Mouse (Mus musculus) liver, embryonic 11.5 days (tissue): ENCODE measurements around the gene Ankrd13d. TPM values are rescaled to one million over a fixed set of nuclear protein-coding genes. Genes with fewer than 3 reads are reported as not detected.
A peak's percentile ranks its signal among the peaks of the same experiment; 100 is the strongest.

Source experiments
- ATAC-seq: fragments of 200-750 bp; cut with Nextera tagmentation; replicated peaks from 2 replicates; pipeline ENCODE4 v1.8.0; 2017; ENCODE audit warnings: moderate number of reproducible peaks, mild to moderate bottlenecking, moderate TSS enrichment, moderate library complexity; ENCODE audit not compliant: low FRiP score
- DNase-seq: peaks from one replicate; pipeline ENCODE4 v3.0.0-alpha.2; 2017; ENCODE audit warnings: low spot score
- H3K27ac ChIP-seq: fragments of 300-500 bp; sonication (generic); 2 replicates; pipeline ENCODE4 v1.5.1; 2014; ENCODE audit warnings: mild to moderate bottlenecking, low read depth, low read length, control low read depth
- H3K27me3 ChIP-seq: fragments of 300-500 bp; sonication (generic); replicated peaks from 2 replicates; pipeline ENCODE4 v1.6.1; 2014; ENCODE audit warnings: low read length, mixed read lengths; ENCODE audit not compliant: control insufficient read depth, insufficient read depth
- H3K36me3 ChIP-seq: fragments of 300-500 bp; sonication (generic); 2 replicates; pipeline ENCODE4 v1.6.1; 2014; ENCODE audit warnings: mild to moderate bottlenecking, low read length, moderate library complexity, mixed read lengths; ENCODE audit not compliant: control insufficient read depth, insufficient read depth
- H3K4me1 ChIP-seq: fragments of 300-500 bp; sonication (generic); replicated peaks from 2 replicates; pipeline ENCODE4 v1.6.1; 2014; ENCODE audit warnings: low read length, mixed read lengths; ENCODE audit not compliant: control insufficient read depth, insufficient read depth
- H3K4me2 ChIP-seq: fragments of 300-500 bp; sonication (generic); 2 replicates; pipeline ENCODE4 v1.6.1; 2014; ENCODE audit warnings: mild to moderate bottlenecking, control low read depth, moderate library complexity
- H3K4me3 ChIP-seq: fragments of 300-500 bp; sonication (generic); 2 replicates; pipeline ENCODE4 v1.5.1; 2014; ENCODE audit warnings: low read depth, low read length, control low read depth
- H3K9ac ChIP-seq: fragments of 300-500 bp; sonication (generic); 2 replicates; pipeline ENCODE4 v1.6.1; 2014; ENCODE audit warnings: low read depth, low read length, control low read depth
- H3K9me3 ChIP-seq: fragments of 300-500 bp; sonication (generic); 2 replicates; pipeline ENCODE4 v1.6.1; 2016; ENCODE audit warnings: low read length, inconsistent platforms, mixed read lengths; ENCODE audit not compliant: control insufficient read depth
- WGBS: fragments of 180-500 bp; shearing (Covaris S2); extraction: QIAGEN DNeasy Blood & Tissue Kit; methylation state at CpG from one replicate; pipeline ENCODE4 v1.1.7; 2014; 5-methylcytosine and 5-hydroxymethylcytosine counted together
- polyA plus RNA-seq: library from polyadenylated mRNA; unstranded; fragments of >200 nt; fragmentation: Nextera tagmentation; extraction: Ambion mirVana; gene quantifications from 2 replicates; pipeline ENCODE4 v1.2.1, GENCODE M21; 2014

The Ankrd13d gene
- polyA plus RNA-seq, 1 experiment from 2014 or later, result 3.2 TPM

DNA sequence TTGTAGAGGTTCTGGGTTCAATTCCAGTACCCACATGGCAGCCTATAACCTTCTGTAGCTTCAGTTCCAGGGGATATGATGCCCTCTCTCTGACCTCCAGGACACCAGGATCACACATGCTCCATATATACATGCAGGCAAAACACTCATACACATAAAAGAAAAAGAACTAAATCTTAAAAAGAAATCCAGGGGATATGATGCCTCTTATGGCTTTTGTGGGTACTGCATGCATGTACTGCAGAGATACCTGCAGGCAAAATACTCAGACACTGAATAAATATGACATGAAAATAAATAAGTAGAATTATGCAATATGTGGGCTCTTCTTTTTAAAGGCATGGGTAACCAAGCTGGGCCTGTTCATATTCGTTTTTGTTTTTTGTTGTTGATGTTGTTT is 35.9 kb downstream of the Ankrd13d start:
- H3K9me3 ChIP-seq, result no peaks in the 10 kb centered on the region
- H3K27ac ChIP-seq, result no peak overlapping the region
- H3K9ac ChIP-seq, result no peak overlapping the region
- no peaks in the 10 kb centered on the region for H3K27me3 ChIP-seq
- H3K4me3 ChIP-seq, result no peak overlapping the region
- no peak for ATAC-seq
- no peak overlapping the region for H3K4me2 ChIP-seq
- 29% methylated on average over 1 of the region's 1 CpGs for WGBS
- H3K4me1 ChIP-seq, result no peaks in the 10 kb centered on the region
- DNase-seq, result no peak
- no peaks in the 10 kb centered on the region for H3K36me3 ChIP-seq

DNA sequence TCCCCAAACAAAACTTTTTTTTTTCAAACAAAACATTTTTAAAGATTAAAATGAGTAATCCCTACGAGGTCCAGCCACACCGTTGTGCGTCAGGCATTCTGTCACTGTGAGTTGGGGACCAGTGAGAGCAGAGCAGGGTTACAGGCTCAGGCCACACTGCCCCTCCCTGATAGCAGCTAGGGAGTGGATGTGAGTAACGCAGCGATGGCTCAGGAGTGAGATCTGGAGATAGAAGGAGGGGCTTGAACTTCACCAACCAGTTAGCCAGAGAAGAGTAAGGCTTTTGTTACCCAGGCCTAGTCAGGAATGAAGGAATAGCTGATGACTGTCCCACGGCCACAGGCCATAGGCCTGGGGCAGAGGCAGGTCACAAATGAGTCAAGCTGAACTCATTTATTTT is 38.2 kb downstream of the Ankrd13d start:
- Histone ChIP-seq H3K4me3 (no peak overlapping the region), H3K4me1 (no peaks in the 10 kb centered on the region), H3K27ac (no peak overlapping the region), H3K36me3 (no peaks in the 10 kb centered on the region), H3K27me3 (no peaks in the 10 kb centered on the region), H3K9ac (no peak overlapping the region), H3K4me2 (no peak overlapping the region), H3K9me3 (no peaks in the 10 kb centered on the region)
- ATAC-seq, result no peak
- DNase-seq, result no peak
- WGBS, result 77% methylated on average over 6 of the region's 6 CpGs

DNA sequence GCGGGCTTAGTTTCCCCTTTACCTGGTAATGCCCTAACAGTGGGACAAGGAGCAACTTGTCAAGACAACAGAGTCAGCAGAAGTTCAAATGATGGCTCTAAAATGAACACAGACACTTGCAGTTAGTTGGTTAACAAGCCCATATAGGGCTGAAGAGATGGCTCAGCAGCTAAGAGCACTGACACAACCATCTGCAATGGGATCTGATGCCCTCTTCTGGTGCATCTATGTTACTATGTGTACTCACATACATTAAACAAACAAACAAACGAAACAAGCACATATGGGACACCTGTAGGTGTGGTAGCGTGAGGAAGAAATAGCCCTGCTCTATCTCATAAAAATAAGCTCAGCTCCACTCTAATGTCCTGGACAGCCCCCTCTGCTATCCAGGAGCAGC is 40.5 kb downstream of the Ankrd13d start:
- Histone ChIP-seq H3K27ac (no peak overlapping the region), H3K27me3 (no peaks in the 10 kb centered on the region), H3K4me2 (no peak overlapping the region), H3K9me3 (no peaks in the 10 kb centered on the region), H3K9ac (no peak overlapping the region), H3K36me3 (no peaks in the 10 kb centered on the region), H3K4me1 (no peaks in the 10 kb centered on the region), H3K4me3 (no peak overlapping the region)
- WGBS, result 63% methylated on average over 3 of the region's 3 CpGs
- DNase-seq (no peak), ATAC-seq (no peak)

- H3K27ac ChIP-seq, result no peak overlapping the region
- no peak for DNase-seq
Measured at GRCm38 (mm10) chr19:4240247-4240668, 42.7 kb downstream of the Ankrd13d start.

DNA sequence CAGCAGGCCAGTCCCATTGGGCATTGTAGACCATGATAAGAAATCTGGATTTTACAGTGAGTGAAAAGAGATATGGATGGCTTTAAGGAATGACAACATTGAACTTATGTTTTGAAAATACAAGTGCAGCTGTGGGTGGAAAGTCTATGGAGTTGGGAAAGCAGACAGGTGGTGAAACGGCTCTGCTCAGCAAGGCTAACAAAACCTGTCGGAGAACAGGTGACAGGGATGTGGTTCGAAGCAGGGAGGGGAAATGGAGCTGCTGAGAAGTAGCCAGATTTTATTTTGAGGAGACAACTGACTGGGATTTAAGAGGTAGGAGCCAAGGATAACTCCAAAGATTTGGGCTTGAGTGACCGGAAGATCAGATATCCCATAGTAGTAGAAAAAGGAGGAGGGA is 48.4 kb downstream of the Ankrd13d start:
- DNase-seq (no peak), ATAC-seq (no peak)
- Histone ChIP-seq H3K27me3 (no peaks in the 10 kb centered on the region), H3K9me3 (no peaks in the 10 kb centered on the region), H3K27ac (no peak overlapping the region), H3K36me3 (no peaks in the 10 kb centered on the region), H3K9ac (no peak overlapping the region), H3K4me2 (no peak overlapping the region), H3K4me1 (peaks cover 4% of the 10 kb centered on the region), H3K4me3 (no peak overlapping the region)
- WGBS, result 71% methylated on average over 4 of the region's 4 CpGs

More at GRCm38 (mm10) chr19:4240247-4240668, 42.7 kb downstream of the Ankrd13d start:
- WGBS, result 53% methylated on average over 8 of the region's 8 CpGs
- Histone ChIP-seq H3K36me3 (no peaks in the 10 kb centered on the region), H3K9me3 (no peaks in the 10 kb centered on the region), H3K4me3 (no peak overlapping the region), H3K9ac (no peak overlapping the region), H3K4me2 (no peak overlapping the region), H3K4me1 (no peaks in the 10 kb centered on the region), H3K27me3 (no peaks in the 10 kb centered on the region)
- no peak for ATAC-seq

GRCm38 (mm10) chr19:4232651-4233050 is 50.3 kb downstream of the Ankrd13d start:
- no peak overlapping the region for H3K27ac ChIP-seq
- DNase-seq (no peak), ATAC-seq (no peak)
- H3K27me3 ChIP-seq, result no peaks in the 10 kb centered on the region
- peaks cover 4% of the 10 kb centered on the region for H3K4me1 ChIP-seq
- H3K4me2 ChIP-seq, result peak overlapping the region; percentile 66
- peak overlapping the region; percentile 64; the same call in 1 of the 2 replicates for H3K4me3 ChIP-seq
- H3K9me3 ChIP-seq, result no peaks in the 10 kb centered on the region
- H3K36me3 ChIP-seq, result no peaks in the 10 kb centered on the region
- 72% methylated on average over 7 of the region's 7 CpGs for WGBS
- no peak overlapping the region for H3K9ac ChIP-seq

DNA sequence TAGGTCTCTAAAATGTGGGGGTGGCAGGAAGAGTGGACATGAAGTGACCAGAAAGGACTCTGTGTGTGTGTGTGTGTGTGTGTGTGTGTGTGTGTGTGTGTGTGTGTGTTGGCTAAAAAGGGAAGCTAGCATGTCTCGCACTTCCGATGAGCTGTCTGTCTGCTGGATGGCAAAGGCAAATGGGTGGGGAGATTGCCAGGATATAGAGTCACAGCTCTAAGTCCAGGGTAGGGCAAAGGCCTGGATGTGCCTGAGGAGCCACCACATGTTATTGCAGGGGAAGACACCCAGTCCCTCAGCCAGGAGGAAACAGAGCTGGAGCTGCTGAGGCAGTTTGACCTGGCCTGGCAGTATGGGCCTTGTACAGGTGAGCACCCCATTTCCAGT is 50.8 kb downstream of the Ankrd13d start:
- Histone ChIP-seq H3K27ac (peak overlapping the region; percentile 72), H3K27me3 (no peaks in the 10 kb centered on the region), H3K9ac (peak overlapping the region; percentile 58; the same call in 1 of the 2 replicates), H3K4me2 (peak overlapping the region; percentile 66), H3K36me3 (no peaks in the 10 kb centered on the region), H3K9me3 (no peaks in the 10 kb centered on the region), H3K4me3 (peak overlapping the region; percentile 64), H3K4me1 (peaks cover 4% of the 10 kb centered on the region)
- 0 out of 2 replicates have a peak, but pooled peaks have one; percentile 9 for ATAC-seq
- whole genome bisulfite sequencing, result 13% methylated on average over 2 of the region's 2 CpGs
- DNase-seq, result no peak

GRCm38 (mm10) chr19:4231253-4232185 is 51.4 kb downstream of the Ankrd13d start, which contains the start of gene Pold4:
TSS of gene Pold4 (plus strand) at chr19:4231899.
- H3K36me3 ChIP-seq, result no peaks in the 10 kb centered on the region
- peak within 1 kb of the TSS; percentile 58 for H3K9ac ChIP-seq
- WGBS, result 13% methylated on average over 26 of the region's 26 CpGs
- peak within 1 kb of the TSS; percentile 64 for H3K4me3 ChIP-seq
- no peaks in the 10 kb centered on the region for H3K9me3 ChIP-seq
- peak; percentile 91 for DNase-seq
- H3K4me1 ChIP-seq, result peaks cover 4% of the 10 kb centered on the region
- H3K27me3 ChIP-seq, result peaks cover 3% of the 10 kb centered on the region; the same call in 1 of the 2 replicates
- peak; percentile 93 for ATAC-seq
- H3K27ac ChIP-seq, result peak within 1 kb of the TSS; percentile 72
- peak within 1 kb of the TSS; percentile 66 for H3K4me2 ChIP-seq
